Mouse (Mus musculus): ENCODE results near the gene Fam20a.

- TF ChIP-seq CTCF (IDR thresholded peaks at IDR 0.05; ENCODE audit: low read depth, low read length), result no peak
- no peak for TF ChIP-seq POLR2A (IDR thresholded peaks at IDR 0.05; ENCODE audit: borderline replicate concordance, low read depth, low read length)
These were observed 57.8 kb downstream of the Fam20a start for GRCm38 (mm10) chr11:109664293-109664692.
